Mouse (Mus musculus) kidney, postnatal 0 days (tissue): Measurements from ENCODE around the gene Hnrnpf. TPM values are rescaled to one million over a fixed set of nuclear protein-coding genes. Genes with fewer than 3 reads are reported as not detected.
A peak's percentile ranks its signal among the peaks of the same experiment; 100 is the strongest.

Source experiments
- ATAC-seq: fragments of 200-750 bp; cut with Nextera tagmentation; replicated peaks from 2 replicates; pipeline ENCODE4 v1.8.0; 2017; ENCODE audit warnings: low read depth, moderate number of reproducible peaks, moderate TSS enrichment, moderate library complexity; ENCODE audit not compliant: low FRiP score
- DNase-seq: peaks from one replicate; pipeline ENCODE4 v3.0.0-alpha.2; 2016; ENCODE audit warnings: low spot score
- H3K27ac ChIP-seq: fragments of 300-500 bp; sonication (generic); 2 replicates; pipeline ENCODE4 v1.5.1; 2014; ENCODE audit warnings: mild to moderate bottlenecking
- H3K27me3 ChIP-seq: fragments of 300-500 bp; sonication (generic); 2 replicates; pipeline ENCODE4 v1.6.1; 2014; ENCODE audit warnings: low read length, mixed read lengths; ENCODE audit not compliant: insufficient read depth
- H3K36me3 ChIP-seq: fragments of 300-500 bp; sonication (generic); 2 replicates; pipeline ENCODE4 v1.6.1; 2014; ENCODE audit warnings: low read length, mixed read lengths; ENCODE audit not compliant: insufficient read depth
- H3K4me1 ChIP-seq: fragments of 300-500 bp; sonication (generic); replicated peaks from 2 replicates; pipeline ENCODE4 v1.6.1; 2014; ENCODE audit warnings: antibody characterized with exemption, low read length, mixed read lengths; ENCODE audit not compliant: insufficient read depth
- H3K4me2 ChIP-seq: fragments of 300-500 bp; sonication (generic); 2 replicates; pipeline ENCODE4 v1.6.1; 2014; ENCODE audit warnings: mild to moderate bottlenecking, low read length, moderate library complexity, mixed read lengths
- H3K4me3 ChIP-seq: fragments of 300-500 bp; sonication (generic); replicated peaks from 2 replicates; pipeline ENCODE4 v1.5.1; 2014; ENCODE audit warnings: low read depth, low read length
- H3K9ac ChIP-seq: fragments of 300-500 bp; sonication (generic); 2 replicates; pipeline ENCODE4 v1.6.1; 2014; ENCODE audit warnings: low read depth, low read length
- H3K9me3 ChIP-seq: fragments of 300-500 bp; sonication (generic); replicated peaks from 2 replicates; pipeline ENCODE4 v1.6.1; 2016; ENCODE audit warnings: low read length, inconsistent platforms, mixed read lengths
- CTCF ChIP-seq: IDR thresholded peaks from 2 replicates; pipeline ENCODE4 v1.5.1; 2016; ENCODE audit warnings: antibody characterized with exemption, low read depth, mild to moderate bottlenecking, moderate library complexity
- WGBS: fragments of 180-500 bp; shearing (Covaris S2); extraction: QIAGEN DNeasy Blood & Tissue Kit; methylation state at CpG from one replicate; pipeline ENCODE4 v1.1.7; 2014; 5-methylcytosine and 5-hydroxymethylcytosine counted together
- polyA plus RNA-seq: library from polyadenylated mRNA; unstranded; fragments of >200 nt; fragmentation: Nextera tagmentation; extraction: Ambion mirVana; gene quantifications from 2 replicates; pipeline ENCODE4 v1.2.1, GENCODE M21; 2015

Gene Hnrnpf
- polyA plus RNA-seq, 1 experiment from 2014 or later: 555 TPM

- 0 out of 2 replicates have a peak, but pooled peaks cover 19% of the 10 kb centered on the region for H3K36me3 ChIP-seq
Measured at GRCm38 (mm10) chr6:117928746-117929145, 28.6 kb downstream of the Hnrnpf start.

GRCm38 (mm10) chr6:117929945-117930655 lies 30.0 kb downstream of the Hnrnpf start:
- Histone ChIP-seq H3K9ac (no peak overlapping the region), H3K36me3 (0 out of 2 replicates have a peak, but pooled peaks cover 19% of the 10 kb centered on the region), H3K27ac (no peak overlapping the region), H3K9me3 (no peaks in the 10 kb centered on the region), H3K27me3 (no peaks in the 10 kb centered on the region), H3K4me3 (no peak overlapping the region), H3K4me2 (no peak overlapping the region), H3K4me1 (no peaks in the 10 kb centered on the region; the same call in 1 of the 2 replicates)
- no peak for DNase-seq
- no peak for TF ChIP-seq CTCF
- no peak for ATAC-seq
- WGBS: 92% methylated on average over 3 of the region's 3 CpGs

More at GRCm38 (mm10) chr6:117928746-117929145, 28.6 kb downstream of the Hnrnpf start:
- no peak for TF ChIP-seq CTCF
- ATAC-seq: no peak
- H3K4me1 ChIP-seq: no peaks in the 10 kb centered on the region; the same call in 1 of the 2 replicates
- no peak for DNase-seq
- H3K4me2 ChIP-seq: no peak overlapping the region
- H3K9ac ChIP-seq: no peak overlapping the region
- no peaks in the 10 kb centered on the region for H3K27me3 ChIP-seq
- no peak overlapping the region for H3K4me3 ChIP-seq
- no peaks in the 10 kb centered on the region for H3K9me3 ChIP-seq
- 73% methylated on average over 5 of the region's 5 CpGs for WGBS
- H3K27ac ChIP-seq: no peak overlapping the region

GRCm38 (mm10) chr6:117932325-117933051 lies 32.4 kb downstream of the Hnrnpf start:
- WGBS: 53% methylated on average over 11 of the region's 11 CpGs
- Histone ChIP-seq H3K9ac (no peak overlapping the region), H3K4me3 (no peak overlapping the region), H3K27ac (no peak overlapping the region), H3K36me3 (0 out of 2 replicates have a peak, but pooled peaks cover 7% of the 10 kb centered on the region), H3K4me2 (no peak overlapping the region), H3K9me3 (no peaks in the 10 kb centered on the region), H3K27me3 (no peaks in the 10 kb centered on the region), H3K4me1 (no peaks in the 10 kb centered on the region; the same call in 1 of the 2 replicates)
- ATAC-seq: 0 out of 2 replicates have a peak, but pooled peaks have one; percentile 51
- TF ChIP-seq CTCF: peak; percentile 71
- peak; percentile 50 for DNase-seq

GRCm38 (mm10) chr6:117934301-117934700 lies 34.2 kb downstream of the Hnrnpf start:
- ATAC-seq (no peak), DNase-seq (no peak)
- H3K27me3 ChIP-seq: no peaks in the 10 kb centered on the region
- H3K9me3 ChIP-seq: no peaks in the 10 kb centered on the region
- no peak overlapping the region for H3K4me3 ChIP-seq
- H3K4me2 ChIP-seq: no peak overlapping the region
- H3K9ac ChIP-seq: no peak overlapping the region
- 84% methylated on average over 6 of the region's 6 CpGs for WGBS
- TF ChIP-seq CTCF: no peak
- 0 out of 2 replicates have a peak, but pooled peaks cover 5% of the 10 kb centered on the region for H3K36me3 ChIP-seq
- H3K27ac ChIP-seq: no peak overlapping the region
- no peaks in the 10 kb centered on the region; the same call in 1 of the 2 replicates for H3K4me1 ChIP-seq

- H3K4me1 ChIP-seq: no peaks in the 10 kb centered on the region; the same call in 1 of the 2 replicates
- 0 out of 2 replicates have a peak overlapping the region, but pooled peaks have one; percentile 25 for H3K27ac ChIP-seq
- no peak for DNase-seq
- no peak overlapping the region for H3K9ac ChIP-seq
- 0 out of 2 replicates have a peak overlapping the region, but pooled peaks have one; percentile 4 for H3K4me3 ChIP-seq
- no peaks in the 10 kb centered on the region for H3K9me3 ChIP-seq
- WGBS: 86% methylated on average over 14 of the region's 14 CpGs
- H3K27me3 ChIP-seq: no peaks in the 10 kb centered on the region
- H3K36me3 ChIP-seq: no peaks in the 10 kb centered on the region
- TF ChIP-seq CTCF: no peak
- H3K4me2 ChIP-seq: no peak overlapping the region
- ATAC-seq: no peak
Measured at GRCm38 (mm10) chr6:117935681-117936612, 35.8 kb downstream of the Hnrnpf start.
